Mouse (Mus musculus) liver, postnatal 0 days (tissue): ENCODE measurements around the gene Cdk8. TPM values are rescaled to one million over a fixed set of nuclear protein-coding genes. Genes with fewer than 3 reads are reported as not detected.

Source experiments
- ATAC-seq: fragments of 200-750 bp; cut with Nextera tagmentation; 2 replicates; pipeline ENCODE4 v1.8.0; 2017; ENCODE audit warnings: mild to moderate bottlenecking, moderate library complexity
- DNase-seq: peaks from one replicate; pipeline ENCODE4 v3.0.0-alpha.2; 2016
- H3K27ac ChIP-seq: fragments of 300-500 bp; sonication (generic); 2 replicates; pipeline ENCODE4 v1.5.1; 2014; ENCODE audit warnings: antibody characterized with exemption, moderate library complexity, mild to moderate bottlenecking, low read depth
- H3K27me3 ChIP-seq: fragments of 300-500 bp; sonication (generic); 2 replicates; pipeline ENCODE4 v1.6.1; 2014; ENCODE audit warnings: low read length, control low read depth, mixed read lengths; ENCODE audit not compliant: insufficient read depth
- H3K36me3 ChIP-seq: fragments of 300-500 bp; sonication (generic); replicated peaks from 2 replicates; pipeline ENCODE4 v1.6.1; 2014; ENCODE audit warnings: mild to moderate bottlenecking, control low read depth, low read length, moderate library complexity, mixed read lengths; ENCODE audit not compliant: insufficient read depth
- H3K4me1 ChIP-seq: fragments of 300-500 bp; sonication (generic); 2 replicates; pipeline ENCODE4 v1.6.1; 2014; ENCODE audit warnings: antibody characterized with exemption, mild to moderate bottlenecking, control low read depth; ENCODE audit not compliant: insufficient read depth
- H3K4me2 ChIP-seq: fragments of 300-500 bp; sonication (generic); 2 replicates; pipeline ENCODE4 v1.6.1; 2014; ENCODE audit warnings: low read depth, mild to moderate bottlenecking, low read length, moderate library complexity, mixed read lengths
- H3K4me3 ChIP-seq: fragments of 300-500 bp; sonication (generic); 2 replicates; pipeline ENCODE4 v1.5.1; 2014; ENCODE audit warnings: low read depth, low read length
- H3K9ac ChIP-seq: fragments of 300-500 bp; sonication (generic); replicated peaks from 2 replicates; pipeline ENCODE4 v1.6.1; 2014; ENCODE audit warnings: mild to moderate bottlenecking, moderate library complexity
- H3K9me3 ChIP-seq: fragments of 300-500 bp; sonication (generic); 2 replicates; pipeline ENCODE4 v1.6.1; 2016; ENCODE audit warnings: mild to moderate bottlenecking, control low read depth, low read length, mixed read lengths
- CTCF ChIP-seq: sonication (generic); IDR thresholded peaks from 2 replicates; pipeline ENCODE4 v1.5.1; 2016; ENCODE audit warnings: antibody characterized with exemption, low read depth
- EP300 ChIP-seq: IDR thresholded peaks from 2 replicates; pipeline ENCODE4 v1.6.1; 2016; ENCODE audit warnings: antibody characterized with exemption, low read depth, mild to moderate bottlenecking
- WGBS: fragments of 180-500 bp; shearing (Covaris S2); extraction: QIAGEN DNeasy Blood & Tissue Kit; methylation state at CpG from one replicate; pipeline ENCODE4 v1.1.7; 2014; ENCODE audit not compliant: insufficient replicate concordance; 5-methylcytosine and 5-hydroxymethylcytosine counted together
- polyA plus RNA-seq: library from polyadenylated mRNA; unstranded; fragments of >200 nt; fragmentation: Nextera tagmentation; extraction: Ambion mirVana; gene quantifications from 2 replicates; pipeline ENCODE4 v1.2.1, GENCODE M21; 2015

Cdk8 gene
- polyA plus RNA-seq, 1 experiment from 2014 or later, result 11.4 TPM

- Histone ChIP-seq H3K36me3 (no peaks in the 10 kb centered on the region), H3K9ac (no peak overlapping the region), H3K27me3 (no peaks in the 10 kb centered on the region), H3K27ac (no peak overlapping the region), H3K4me3 (no peak overlapping the region), H3K4me2 (no peak overlapping the region), H3K9me3 (no peaks in the 10 kb centered on the region), H3K4me1 (no peaks in the 10 kb centered on the region)
- no peak for DNase-seq
- TF ChIP-seq EP300 (no peak), CTCF (no peak)
- WGBS, result 53% methylated on average over 3 of the region's 3 CpGs
- ATAC-seq, result no peak
Measured at GRCm38 (mm10) chr5:146190501-146191269, 40.3 kb upstream of the Cdk8 start.

DNA sequence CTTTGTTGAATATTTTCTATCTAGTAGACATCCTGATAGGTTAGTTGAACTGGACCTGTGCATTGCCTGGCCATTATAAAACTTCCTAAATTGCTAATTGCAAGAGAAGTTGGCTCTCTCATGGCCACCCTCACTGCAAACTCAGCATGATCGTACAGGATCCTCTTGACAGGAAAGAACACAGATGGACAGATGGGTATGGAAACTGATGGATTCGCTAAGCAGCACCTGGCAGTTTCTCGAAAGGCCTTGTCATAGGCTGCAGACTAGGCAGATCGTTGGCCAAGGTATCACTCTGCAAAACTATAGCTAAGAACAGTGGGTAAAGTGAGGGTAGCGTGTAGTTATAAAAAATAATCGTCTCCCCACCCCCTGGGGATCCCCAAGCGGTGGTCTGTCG lies 37.7 kb upstream of the Cdk8 start:
- no peak overlapping the region for H3K4me3 ChIP-seq
- no peak for DNase-seq
- H3K27me3 ChIP-seq, result no peaks in the 10 kb centered on the region
- H3K4me1 ChIP-seq, result no peaks in the 10 kb centered on the region
- no peak overlapping the region for H3K4me2 ChIP-seq
- 71% methylated on average over 8 of the region's 8 CpGs for WGBS
- no peak for TF ChIP-seq EP300
- no peaks in the 10 kb centered on the region for H3K36me3 ChIP-seq
- ATAC-seq, result no peak
- H3K27ac ChIP-seq, result no peak overlapping the region
- no peaks in the 10 kb centered on the region for H3K9me3 ChIP-seq
- no peak overlapping the region for H3K9ac ChIP-seq

GRCm38 (mm10) chr5:146199073-146199472 lies 32.0 kb upstream of the Cdk8 start:
- H3K27me3 ChIP-seq, result no peaks in the 10 kb centered on the region
- H3K4me3 ChIP-seq, result no peak overlapping the region
- no peak overlapping the region for H3K4me2 ChIP-seq
- no peak overlapping the region for H3K9ac ChIP-seq
- no peak overlapping the region for H3K27ac ChIP-seq
- H3K36me3 ChIP-seq, result peaks cover 10% of the 10 kb centered on the region
- no peak for ATAC-seq
- no peaks in the 10 kb centered on the region for H3K9me3 ChIP-seq
- H3K4me1 ChIP-seq, result no peaks in the 10 kb centered on the region
- TF ChIP-seq CTCF (no peak), EP300 (no peak)
- DNase-seq, result no peak

- no peak overlapping the region for H3K27ac ChIP-seq
- peaks cover 15% of the 10 kb centered on the region for H3K36me3 ChIP-seq
- no peak overlapping the region for H3K4me2 ChIP-seq
- no peaks in the 10 kb centered on the region for H3K9me3 ChIP-seq
- H3K4me1 ChIP-seq, result no peaks in the 10 kb centered on the region
- no peak overlapping the region for H3K9ac ChIP-seq
- DNase-seq (no peak), ATAC-seq (no peak)
- 46% methylated on average over 2 of the region's 2 CpGs for WGBS
- no peaks in the 10 kb centered on the region for H3K27me3 ChIP-seq
- TF ChIP-seq CTCF, result peak; percentile 30; the same call in 1 of the 2 replicates
- no peak for TF ChIP-seq EP300
- H3K4me3 ChIP-seq, result no peak overlapping the region
Measured at GRCm38 (mm10) chr5:146199540-146199939, 31.5 kb upstream of the Cdk8 start.

DNA sequence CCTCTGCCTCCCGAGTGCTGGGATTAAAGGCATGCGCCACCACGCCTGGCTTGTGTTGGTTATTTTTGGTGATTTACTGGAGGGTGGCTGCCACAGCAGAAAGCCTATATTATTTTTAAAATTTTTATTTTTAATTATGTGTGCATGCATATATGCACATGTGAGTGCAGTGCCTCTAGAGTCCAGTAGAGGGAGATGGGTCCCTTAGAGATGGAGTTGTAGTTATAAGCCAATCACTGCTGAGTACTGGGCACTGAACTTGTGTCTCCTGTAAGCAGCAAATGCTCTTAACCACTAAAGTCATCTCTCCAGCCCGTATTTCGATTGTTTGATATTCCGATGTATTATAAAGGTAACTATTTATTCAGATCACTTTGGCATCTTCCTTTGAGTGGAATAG lies 30.4 kb upstream of the Cdk8 start:
- Histone ChIP-seq H3K27ac (no peak overlapping the region), H3K36me3 (peaks cover 25% of the 10 kb centered on the region), H3K9ac (no peak overlapping the region), H3K9me3 (no peaks in the 10 kb centered on the region), H3K4me3 (no peak overlapping the region), H3K4me2 (no peak overlapping the region), H3K27me3 (no peaks in the 10 kb centered on the region), H3K4me1 (no peaks in the 10 kb centered on the region)
- 97% methylated on average over 5 of the region's 6 CpGs for WGBS
- no peak for ATAC-seq
- no peak for DNase-seq
- TF ChIP-seq EP300, result no peak
- peak; percentile 46 for TF ChIP-seq CTCF

- Histone ChIP-seq H3K4me1 (no peaks in the 10 kb centered on the region), H3K4me3 (no peak overlapping the region), H3K27me3 (no peaks in the 10 kb centered on the region), H3K27ac (no peak overlapping the region), H3K9me3 (no peaks in the 10 kb centered on the region), H3K4me2 (no peak overlapping the region), H3K36me3 (peaks cover 43% of the 10 kb centered on the region), H3K9ac (no peak overlapping the region)
- DNase-seq (no peak), ATAC-seq (no peak)
- 51% methylated on average over 2 of the region's 2 CpGs for WGBS
- TF ChIP-seq CTCF, result peak; percentile 20
- no peak for TF ChIP-seq EP300
Measured at GRCm38 (mm10) chr5:146203921-146204320, 27.1 kb upstream of the Cdk8 start.
